Mouse (Mus musculus) mouse trophoblast stem cell (cell line): ENCODE measurements around the gene Tns1.

ENCODE experiments used
- in situ Hi-C, 2 experiments: fragments of 300-500 bp; cut with MseI, MboI; formaldehyde crosslinking; loops; 2 replicates in 1 of 2; 3 replicates in 1 of 2; pipeline ENCODE4 v1.15.1; 2025

Tns1 gene

DNA sequence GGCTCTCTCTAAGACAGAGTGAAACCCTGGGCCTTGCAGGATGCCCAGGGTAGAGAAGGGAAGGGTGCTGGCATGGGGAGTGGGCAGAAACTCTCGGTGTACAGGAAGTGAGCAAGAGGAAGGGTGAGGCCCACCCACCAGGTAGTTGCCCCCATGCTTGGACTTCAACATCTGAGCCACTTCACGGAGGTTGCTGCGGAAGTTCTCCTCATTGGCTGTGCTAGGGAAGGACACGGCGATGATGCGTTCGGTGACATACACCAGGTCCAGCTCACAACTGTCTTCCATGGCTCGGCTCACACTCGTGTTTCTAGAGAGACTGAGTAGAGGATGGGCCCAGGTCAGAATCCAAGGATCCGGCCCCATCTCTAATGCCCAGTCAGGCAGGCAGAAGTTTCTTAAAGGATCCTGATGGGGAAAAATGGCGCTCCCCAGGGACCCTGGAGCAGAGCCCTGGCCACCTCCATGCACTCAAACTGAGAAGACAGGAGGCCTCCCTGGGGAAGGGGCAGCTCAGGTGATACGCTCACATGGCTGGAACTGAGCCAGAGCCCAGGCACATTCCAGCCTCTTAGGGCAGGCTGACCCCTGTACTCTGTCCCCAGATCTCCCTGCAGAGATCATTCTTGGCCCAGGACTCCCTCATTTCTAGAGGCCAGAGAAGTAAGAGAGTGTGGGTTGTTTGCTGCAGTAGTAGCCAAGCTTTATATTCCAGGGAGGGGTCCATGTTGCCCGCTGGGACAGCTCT lies 129.0 kb downstream of the Tns1 start:
- in situ Hi-C loops, result no loop called here

DNA sequence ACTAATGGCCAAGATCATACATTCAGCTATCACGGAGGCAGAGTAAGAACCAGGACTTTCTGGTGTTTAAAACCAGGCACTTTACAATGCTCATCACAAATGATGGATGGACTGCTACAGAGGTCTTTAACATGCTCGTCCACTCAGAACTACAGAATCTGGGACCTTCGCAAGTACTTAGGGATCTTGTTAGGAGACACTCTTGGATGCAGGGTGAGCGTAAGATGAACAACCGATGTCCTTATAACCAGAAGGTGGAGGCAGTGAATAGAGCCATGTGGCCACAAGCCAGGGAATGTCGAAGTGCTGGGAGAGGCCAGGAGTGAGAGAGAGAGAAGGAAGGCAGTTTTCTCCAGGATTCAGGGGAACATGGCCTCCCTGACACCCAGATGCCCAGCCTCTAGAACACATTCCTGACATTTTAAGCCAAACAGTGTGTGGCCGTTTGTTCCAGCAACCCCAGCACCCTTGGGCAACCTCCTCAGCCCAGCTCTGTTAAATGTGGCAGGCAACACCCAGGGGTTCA lies 130.3 kb downstream of the Tns1 start:
- in situ Hi-C loops, result no loop called here

DNA sequence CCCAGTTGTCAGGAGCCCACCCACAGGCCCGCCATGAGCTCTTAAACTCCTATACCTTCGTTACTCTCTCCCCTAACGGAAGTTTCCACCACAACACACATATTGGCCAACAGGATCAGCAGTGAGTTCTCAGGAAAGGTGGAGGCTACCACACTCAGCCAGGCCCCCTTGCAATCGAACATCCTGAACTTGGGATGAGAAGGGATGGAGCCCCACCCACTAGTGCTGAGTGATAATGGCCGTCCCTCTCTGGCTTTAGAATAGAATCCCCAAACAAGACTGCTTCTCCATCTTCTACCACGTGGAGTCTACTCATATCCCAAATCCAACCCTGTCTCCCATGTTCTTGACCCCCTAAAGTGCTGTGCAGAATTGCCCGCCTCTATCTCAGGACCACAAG lies 131.0 kb downstream of the Tns1 start:
- in situ Hi-C loops, result no loop called here

DNA sequence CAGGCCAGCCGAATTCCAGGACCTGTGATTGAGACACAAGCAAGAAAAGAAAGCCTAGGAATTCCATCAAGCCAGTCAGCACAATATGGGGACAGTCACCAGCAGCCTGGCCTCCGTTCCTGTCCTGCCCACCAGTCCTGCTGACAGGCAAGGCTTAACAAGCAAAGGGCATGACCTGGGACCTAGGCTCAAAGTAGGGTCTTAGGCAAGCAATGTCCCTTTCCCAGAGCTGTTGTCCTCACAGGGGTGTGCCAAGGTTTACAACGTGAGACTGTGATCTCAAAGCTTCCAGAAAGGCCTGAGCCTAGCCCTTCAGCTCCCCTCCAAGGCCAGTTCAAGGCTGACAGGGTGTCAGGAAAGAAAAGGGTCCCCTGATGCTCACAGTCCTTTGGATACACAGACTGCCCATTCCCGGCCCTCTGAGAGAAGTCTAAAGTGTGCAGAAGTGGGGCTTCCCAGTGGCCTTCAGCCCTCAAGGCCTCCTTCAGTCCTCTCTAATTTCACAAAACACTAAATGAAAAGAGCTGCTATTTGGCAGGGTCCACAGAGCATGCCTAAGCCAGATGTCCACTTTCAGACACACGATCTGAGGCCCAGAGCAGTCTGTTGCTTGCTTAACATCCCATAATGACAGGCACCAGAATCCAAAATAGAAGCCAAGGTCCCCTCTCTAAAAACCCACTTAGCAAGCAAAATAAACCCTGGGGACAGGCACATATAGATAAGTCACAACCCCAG lies 131.9 kb downstream of the Tns1 start:
- in situ Hi-C loops, result no loop called here

DNA sequence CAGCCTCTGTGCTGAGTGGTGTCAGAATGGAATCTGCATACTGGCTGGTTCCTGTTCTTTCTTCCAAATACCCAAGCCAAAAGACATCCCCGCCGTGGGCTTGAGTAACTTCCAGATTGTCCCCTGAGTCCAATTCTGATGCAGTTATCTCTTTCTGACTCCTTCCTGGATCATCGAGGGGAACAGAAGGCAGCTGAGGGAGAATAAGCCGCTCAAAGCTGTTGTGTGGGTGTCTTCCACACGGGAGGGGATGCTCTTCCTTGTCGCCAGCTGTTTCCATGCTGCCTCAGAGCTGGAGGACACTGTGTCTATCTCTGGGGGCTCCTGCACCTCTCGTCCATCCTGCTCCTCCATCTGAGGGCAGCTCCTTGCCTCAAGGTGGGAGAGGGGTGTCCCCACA lies 133.0 kb downstream of the Tns1 start:
- in situ Hi-C loops, result no loop called here

DNA sequence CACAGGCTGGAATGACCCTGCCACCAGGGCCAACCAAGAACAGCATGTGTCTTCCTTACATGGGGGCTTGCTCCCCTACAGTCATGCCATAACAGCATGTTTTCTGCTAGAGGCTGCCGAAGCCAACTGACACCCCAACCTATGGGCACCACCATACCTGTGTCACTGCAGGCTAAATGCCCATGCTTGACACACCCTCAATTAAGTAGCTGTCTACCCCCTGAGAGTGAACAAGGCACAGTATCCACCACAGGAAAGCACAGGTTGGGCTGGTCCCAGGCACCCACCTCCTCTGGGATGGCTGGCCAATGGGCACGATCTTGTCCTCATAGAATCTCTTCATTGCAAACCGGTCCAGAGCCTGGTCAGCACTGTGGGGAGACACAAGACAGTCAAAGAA lies 134.2 kb downstream of the Tns1 start:
- in situ Hi-C loops, result no loop called here

DNA sequence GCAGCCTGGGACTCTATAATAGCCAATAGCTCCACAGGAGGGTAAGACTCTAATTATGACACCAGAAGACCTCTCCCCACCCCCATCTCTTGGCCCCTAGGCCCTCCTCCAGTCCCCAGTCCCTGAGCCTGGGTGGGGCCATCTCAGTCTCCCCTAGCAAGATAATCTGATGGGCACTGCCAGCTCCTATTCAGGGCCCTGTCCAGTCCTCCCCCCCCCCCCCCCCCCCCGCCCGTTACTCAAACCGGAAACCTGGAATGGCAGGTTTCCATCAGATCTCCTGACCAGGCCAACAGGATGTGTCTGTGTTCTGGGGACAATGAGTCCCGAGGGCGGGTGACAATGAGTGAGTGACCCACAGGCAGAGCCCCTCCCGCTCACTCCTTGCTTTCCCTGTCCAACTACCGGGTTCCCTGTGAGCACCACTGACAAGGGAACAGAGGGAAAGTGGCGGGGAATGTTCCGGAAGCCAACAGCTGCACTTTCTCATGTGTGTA lies 136.5 kb downstream of the Tns1 start:
- in situ Hi-C loops, result loop anchor here (5.0 kb wide), 1 partner anchor 85 kb away; no protein-coding TSS in a partner anchor

DNA sequence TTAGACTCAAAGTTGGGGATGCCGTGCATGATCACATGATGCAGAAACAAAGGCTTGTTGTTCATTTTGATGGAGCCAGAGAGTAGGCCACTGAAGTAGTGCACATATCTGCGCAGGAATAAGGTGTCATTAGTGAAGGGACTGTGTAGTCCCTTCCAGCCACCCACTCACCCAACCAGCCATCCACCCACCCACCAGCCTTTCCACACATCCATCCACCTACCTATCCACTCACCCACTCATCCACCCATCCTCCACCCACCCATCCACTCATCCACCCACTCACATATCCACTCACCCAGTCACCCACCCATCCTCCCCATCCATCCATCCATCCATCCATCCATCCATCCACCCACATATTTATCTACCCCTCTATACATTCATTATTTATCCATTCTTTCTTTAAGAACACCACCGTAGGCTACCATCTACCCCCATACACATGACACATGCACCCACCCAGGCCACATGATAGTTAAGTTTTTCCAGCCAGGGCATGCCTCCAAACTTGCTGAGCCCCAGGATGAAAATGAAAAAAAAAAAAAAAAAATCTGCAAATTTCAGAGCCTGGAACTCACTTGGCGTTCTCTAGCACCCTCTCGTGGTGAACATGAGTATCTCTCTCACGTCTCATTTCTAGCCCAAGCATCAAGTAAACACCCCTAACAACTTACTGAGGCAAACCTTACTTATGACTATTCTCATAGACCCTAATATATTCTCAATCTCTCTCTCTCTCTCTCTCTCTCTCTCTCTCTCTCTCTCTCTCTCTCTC lies 137.8 kb downstream of the Tns1 start:
- in situ Hi-C loops, result loop anchor here (5.0 kb wide), 1 partner anchor 84 kb away; no protein-coding TSS in a partner anchor

DNA sequence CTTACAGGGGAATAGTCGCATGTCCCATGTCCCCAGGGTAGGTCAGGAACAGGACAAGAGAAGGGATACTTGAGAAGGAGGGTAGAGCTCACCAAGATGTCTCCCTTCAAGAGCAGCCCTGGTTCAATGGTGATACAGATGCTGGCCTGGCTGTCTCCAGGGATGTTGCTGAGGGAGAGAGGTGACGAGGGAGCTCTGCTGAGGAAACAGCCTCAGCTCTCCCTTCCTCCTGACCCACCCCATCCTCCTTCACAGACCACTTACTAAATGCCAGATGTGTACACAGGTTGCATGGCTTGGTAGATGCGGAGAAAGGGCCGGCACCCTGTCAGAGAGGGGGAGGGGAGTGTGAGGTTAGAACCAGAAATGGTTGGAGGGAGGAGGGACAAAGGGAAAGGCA lies 138.6 kb downstream of the Tns1 start:
- in situ Hi-C loops, result loop anchor here (5.0 kb wide), 1 partner anchor 83 kb away; no protein-coding TSS in a partner anchor

DNA sequence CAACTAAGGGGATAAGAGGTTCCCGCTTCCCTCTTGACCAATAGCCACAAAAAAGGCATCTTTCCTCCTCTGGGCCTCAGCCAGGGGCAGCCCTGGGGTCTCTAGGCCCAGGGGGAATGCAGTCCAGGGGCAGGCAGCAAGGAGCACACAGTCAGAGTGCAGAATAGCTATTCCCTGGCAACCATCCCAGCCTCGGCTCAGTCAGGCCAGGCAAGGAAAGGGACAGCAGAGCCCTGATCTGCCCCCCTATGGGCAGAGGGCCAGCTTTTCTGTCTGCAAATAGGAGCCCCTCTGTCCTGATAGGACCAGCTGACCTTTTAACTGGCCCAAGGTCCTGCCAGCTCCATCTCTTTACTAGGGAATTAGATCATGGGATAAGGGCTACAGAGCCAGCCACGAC lies 145.0 kb downstream of the Tns1 start:
- in situ Hi-C loops, result no loop called here

DNA sequence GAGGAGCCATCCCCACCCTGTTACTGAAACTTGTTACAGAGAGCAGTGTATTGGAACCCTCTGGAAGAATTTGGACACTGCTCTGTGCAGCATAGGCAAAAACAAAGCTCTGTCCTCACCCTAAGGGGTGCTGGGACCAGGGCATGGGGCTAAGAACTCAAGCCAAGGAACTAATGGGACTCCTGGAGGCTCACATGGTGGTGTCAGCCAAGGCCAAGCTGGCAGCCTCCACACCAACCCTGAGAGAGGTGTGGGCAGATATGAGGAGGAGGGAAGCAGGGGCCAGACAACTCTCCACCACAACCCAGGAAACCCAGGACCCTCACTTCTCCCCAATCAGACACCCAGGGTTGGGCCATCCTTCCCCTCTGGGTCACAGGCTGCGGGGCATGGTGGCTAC lies 145.7 kb downstream of the Tns1 start:
- in situ Hi-C loops, result no loop called here

DNA sequence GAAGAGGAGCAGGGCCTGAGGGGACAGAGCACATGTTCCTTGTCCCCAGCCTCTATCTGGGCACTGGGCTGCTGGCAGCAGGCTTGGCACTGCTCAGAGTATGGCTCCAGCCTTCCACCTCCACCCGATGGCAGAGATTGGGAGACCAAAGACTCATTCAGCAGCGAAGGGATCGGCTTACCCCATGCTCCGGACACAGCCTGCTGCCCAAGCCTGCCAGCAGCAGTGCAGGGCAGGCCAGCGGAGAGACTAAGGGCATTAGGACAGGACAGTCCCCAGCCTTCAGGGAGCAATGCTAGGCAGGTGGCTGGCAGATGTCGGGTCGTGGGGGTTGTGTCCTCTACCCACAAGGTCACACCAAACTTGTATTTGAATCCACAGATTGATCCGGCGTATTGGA lies 150.3 kb downstream of the Tns1 start:
- in situ Hi-C loops, result no loop called here

DNA sequence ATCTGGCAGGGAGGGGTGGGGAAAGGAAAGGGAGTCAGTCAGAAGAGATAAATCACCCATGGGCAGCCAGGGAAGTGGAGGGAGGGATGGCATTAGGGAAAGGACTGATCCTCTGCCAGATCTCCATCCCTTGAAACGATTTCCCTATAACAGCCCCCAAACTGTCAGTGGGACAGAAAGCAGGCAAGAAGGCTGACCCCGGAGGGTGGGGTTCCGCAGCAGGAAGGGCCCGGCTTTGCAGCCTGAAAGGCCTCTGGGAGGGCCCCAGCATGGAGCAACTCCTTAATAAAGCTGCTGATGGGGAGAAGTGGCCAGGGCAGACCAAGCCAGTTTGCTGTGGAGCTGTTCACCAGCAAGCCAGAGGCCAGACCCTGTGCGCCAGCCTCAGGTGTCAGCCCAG lies 151.5 kb downstream of the Tns1 start:
- in situ Hi-C loops, result no loop called here

DNA sequence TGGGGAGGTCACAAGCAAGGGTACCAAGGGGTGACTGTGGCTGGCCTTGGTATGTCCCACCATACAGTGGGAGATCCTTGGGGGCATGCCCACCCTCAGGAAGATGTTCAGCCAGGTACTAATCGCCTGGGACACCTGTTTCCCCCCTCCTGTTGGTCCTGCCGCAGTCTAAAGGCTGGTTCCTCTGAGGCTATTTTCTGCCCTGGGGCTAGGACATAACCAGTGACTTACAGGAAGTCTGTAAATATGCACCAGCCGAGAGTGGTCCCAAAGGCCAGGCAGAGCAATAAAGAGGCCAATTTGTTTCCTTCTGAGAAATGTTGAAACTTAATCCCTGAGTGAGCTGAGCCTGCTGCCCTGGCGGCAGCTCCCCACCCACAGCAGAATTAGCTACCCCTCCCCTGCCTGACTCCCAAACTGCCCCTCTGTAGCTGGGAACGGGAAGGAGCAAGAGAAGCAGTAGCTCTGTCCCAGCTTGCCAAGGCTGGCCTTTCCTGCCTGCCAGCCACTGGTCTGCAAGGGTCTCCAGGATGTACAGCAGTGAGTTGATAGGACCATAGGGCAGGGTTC lies 154.0 kb downstream of the Tns1 start:
- in situ Hi-C loops, result no loop called here

DNA sequence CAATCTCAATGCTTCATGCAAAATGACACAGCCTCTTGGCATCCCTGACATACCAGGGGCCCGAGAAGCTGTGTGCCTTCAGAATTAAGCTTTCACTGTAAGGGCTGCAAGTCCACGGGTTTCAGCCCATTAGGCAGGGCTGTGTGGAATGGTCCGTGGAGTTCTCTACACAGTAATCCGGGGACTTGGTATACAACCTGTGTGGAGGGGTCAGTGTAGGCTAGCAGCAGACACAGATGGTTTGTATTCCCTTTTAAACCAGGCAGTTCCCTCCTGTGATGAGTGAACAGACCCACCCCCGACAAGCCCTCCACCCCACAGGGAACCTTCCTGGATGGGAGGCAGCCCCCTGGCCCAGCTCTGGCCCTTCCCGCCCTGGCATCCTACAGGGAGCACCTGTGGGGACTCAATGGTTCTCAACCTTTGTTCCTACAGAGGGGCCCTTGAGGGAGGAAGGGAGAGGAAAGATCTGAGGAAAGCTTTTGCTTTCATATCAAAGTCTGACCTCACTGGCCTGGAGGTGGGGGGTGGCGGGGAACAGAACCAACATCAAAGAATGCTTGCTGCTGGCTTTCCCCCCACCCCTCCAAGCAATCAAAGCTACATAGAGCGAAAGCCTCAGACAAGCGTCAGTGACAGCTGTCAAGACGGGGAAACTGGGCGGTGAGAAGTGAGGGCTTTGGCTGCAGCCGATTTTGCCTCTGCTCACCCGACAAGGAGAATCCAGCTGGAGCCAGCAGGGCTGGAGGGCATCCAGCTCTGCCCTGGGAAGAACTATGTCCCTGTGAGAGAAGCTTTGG lies 155.3 kb downstream of the Tns1 start:
- in situ Hi-C loops, result no loop called here

DNA sequence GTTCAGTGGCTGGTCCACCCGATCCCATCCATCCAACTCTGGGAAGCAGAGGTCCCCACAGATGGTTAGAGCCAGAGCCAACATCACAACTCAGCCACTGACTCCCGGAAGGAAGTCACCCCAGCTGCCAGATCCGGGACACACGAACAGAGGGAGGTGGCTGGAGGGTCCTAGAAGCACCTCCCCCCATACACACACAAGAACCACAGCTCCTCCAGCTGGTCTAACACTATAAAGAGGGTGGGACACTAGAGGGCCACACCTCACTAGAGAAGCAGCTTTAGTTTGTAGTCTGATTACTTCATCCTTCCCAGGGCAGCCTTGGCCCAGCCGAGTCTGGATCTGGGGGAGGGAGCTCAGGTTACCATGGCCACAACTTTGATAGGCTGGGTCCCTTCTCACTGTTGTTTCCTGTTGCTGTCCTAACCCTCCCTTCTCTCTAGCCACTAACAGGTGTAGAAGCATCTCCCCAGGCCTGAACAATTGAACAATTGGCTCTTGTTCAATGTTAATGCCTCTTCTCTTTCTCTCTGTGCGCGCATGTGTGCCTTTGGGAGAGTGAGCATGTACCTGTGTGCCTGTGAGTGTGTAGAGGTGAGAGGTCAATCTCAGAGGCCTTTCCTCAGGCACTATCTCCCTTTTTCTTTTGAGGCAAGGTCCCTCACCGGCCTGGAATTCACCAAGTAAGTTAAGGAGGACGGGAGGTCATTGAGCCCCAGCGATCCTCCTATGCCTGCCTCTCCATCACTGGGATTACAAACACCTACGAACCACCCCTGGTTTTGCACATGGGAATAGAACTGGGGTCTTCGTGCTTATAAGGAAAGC lies 157.6 kb downstream of the Tns1 start:
- in situ Hi-C loops, result no loop called here

DNA sequence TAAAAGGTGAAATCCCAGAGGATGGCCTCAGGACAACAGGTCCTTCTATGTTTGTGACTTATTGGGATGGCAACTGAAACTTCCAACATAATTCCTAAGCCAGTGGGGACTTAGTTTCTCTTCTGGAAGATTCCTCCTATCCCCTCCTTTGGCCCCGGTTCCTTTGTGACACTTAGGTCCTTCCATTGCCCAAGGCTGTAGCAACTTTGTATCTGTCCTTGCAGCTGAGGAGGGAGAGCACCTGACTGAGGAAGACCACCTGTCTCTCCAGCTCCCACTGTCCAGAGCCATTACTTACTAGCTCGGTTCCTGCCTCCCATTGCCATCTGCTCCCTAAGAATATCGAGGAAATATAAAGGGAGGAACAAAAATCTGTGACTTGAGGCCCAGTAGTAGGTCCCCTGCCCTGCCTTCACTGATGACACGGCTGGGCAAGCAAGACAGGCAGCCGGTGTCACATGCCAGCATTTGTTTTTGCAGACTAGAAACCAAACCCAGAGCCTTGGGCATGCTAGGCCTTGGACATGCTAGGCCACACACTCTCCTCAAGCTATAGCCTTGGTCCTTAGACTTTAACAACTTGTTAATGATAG lies 160.0 kb downstream of the Tns1 start:
- in situ Hi-C loops, result no loop called here

DNA sequence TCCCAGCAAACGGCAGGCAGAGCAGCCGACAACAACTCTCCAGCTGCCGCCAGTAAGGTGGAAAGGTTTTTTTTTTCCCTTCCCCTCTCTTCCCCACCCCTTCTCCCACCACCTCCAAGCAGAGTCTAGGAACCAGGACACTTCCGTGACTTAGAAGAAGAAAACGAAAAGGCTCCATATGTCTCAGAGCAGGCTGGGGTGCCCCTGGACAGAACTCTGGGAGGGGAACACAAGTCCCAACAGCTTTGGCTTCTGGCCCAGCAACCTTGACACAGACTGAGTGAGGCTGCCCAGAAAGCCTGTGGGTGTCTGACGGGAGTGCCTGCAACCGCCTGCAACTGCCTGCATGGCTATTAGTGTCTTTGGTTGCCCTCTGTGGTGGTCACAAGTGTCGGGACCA lies 160.6 kb downstream of the Tns1 start:
- in situ Hi-C loops, result no loop called here

DNA sequence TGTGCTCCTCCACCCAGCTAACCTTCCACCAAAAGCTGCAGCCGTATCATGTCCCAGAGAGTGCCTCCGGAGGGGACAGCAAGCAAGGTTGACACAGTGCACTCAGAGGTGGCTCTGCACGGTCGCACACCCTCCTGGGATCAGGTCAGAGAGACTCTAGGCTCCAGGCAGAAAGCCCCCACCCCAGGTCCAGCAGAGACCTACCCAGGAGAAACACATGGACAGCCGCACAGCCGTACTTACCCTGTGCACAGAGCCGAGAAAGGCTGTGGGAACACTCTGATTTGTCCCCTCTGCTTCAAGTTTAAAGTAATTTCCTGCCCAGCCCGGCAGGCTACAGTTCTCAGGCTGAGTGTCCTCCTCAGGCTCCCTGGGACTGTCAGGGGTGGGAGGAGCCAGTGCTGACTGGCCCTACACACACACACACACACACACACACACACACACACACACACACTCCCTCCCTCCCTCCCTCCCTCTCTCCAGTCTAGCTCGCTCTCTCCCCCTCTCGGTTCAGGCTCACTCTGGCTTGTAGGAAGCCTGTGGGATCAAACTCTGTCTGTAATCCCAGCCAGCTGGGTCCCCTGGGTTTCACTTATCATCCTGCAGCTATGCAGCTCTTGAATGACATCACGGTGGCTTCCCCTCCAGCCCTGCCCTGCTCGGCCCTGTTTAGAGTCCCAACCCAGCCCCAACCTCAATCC lies 161.4 kb downstream of the Tns1 start:
- in situ Hi-C loops, result no loop called here
